Mouse (Mus musculus): ENCODE measurements around the gene Trim31. TPM values are rescaled to one million over a fixed set of nuclear protein-coding genes. Genes with fewer than 3 reads are reported as not detected.
A peak's percentile ranks its signal among the peaks of the same experiment; 100 is the strongest.

Trim31 gene
- polyA plus RNA-seq, 1 experiment from 2014 or later = 9.3 TPM

- H3K27me3 ChIP-seq (replicated peaks) = peaks cover 11% of the 10 kb centered on the region
- peaks cover 9% of the 10 kb centered on the region; the same call in 1 of the 2 replicates for H3K4me1 ChIP-seq
- no peak overlapping the region for H3K4me3 ChIP-seq (replicated peaks)
- no peak for ATAC-seq (ENCODE audit: insufficient read depth, low FRiP score, low read depth)
- 97% methylated on average over 8 of the region's 8 CpGs for WGBS
- no peak overlapping the region for H3K9ac ChIP-seq
- no peak overlapping the region for H3K4me2 ChIP-seq
- H3K9me3 ChIP-seq = no peaks in the 10 kb centered on the region
- peaks cover 7% of the 10 kb centered on the region for H3K36me3 ChIP-seq
- no peak overlapping the region for H3K27ac ChIP-seq
These were observed 51.3 kb downstream of the Trim31 start for GRCm38 (mm10) chr17:36949265-36949664.

DNA sequence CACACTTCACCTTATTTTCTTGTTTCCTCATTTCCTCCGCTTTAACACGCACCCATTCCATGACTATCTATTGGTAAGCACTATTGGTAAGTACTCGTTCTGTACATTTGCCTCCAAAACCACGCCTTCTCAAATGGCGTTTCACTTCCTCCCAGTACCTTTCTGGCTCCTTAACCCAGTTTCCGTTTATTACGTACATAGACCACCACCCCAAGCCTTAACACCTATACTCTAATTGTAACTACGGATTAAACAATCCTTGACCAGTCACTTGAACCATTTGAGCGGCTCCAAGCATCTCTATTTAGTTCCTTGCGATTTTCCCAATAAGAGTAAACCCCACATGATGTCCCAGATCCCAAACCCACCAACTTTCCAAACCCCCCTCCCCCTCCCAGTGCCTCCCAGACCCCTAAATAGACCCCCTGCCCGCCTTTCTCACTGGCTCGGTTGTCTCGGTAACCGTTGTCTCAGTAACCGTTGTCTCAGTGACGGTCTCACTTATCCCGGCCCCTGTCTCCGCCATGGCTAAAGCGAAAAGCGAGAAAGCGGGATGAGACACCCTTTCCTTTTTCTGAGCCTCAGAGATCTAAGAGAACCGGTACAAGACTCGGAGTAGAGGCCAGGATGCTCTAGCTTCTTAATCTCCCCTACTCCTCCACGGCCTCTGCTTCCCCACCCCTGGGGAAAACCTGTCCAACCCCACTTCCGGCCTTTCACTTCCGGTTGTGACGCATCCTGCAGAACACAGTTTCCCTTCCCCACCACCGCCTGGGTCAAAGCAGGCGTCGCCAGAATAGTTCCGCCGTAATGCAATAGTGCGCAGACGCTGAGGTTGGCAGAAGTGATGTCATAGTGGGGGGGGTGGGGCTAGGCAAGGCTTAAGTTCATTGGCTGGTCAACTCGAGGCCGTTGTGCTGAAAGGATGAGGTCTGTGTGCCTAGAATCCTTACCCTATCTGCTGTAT, 53.3 kb downstream of the Trim31 start, which contains the start of gene Ppp1r11:
Gene Ppp1r11, minus strand, starts transcription at position 761 of the 967 bp plus-strand sequence.
- 2% methylated on average over 36 of the region's 36 CpGs for WGBS
- no peaks in the 10 kb centered on the region for H3K27me3 ChIP-seq (replicated peaks)
- peak within 1 kb of the TSS; percentile 62 for H3K9ac ChIP-seq
- no peaks in the 10 kb centered on the region for H3K9me3 ChIP-seq
- H3K4me1 ChIP-seq = peaks cover 9% of the 10 kb centered on the region; the same call in 1 of the 2 replicates
- peak; percentile 97 for ATAC-seq (ENCODE audit: insufficient read depth, low FRiP score, low read depth)
- H3K36me3 ChIP-seq = peaks cover 14% of the 10 kb centered on the region
- peak within 1 kb of the TSS; percentile 74 for H3K4me3 ChIP-seq (replicated peaks)
- H3K27ac ChIP-seq = peak within 1 kb of the TSS; percentile 69; the same call in 1 of the 2 replicates
- peak within 1 kb of the TSS; percentile 69 for H3K4me2 ChIP-seq

- Histone ChIP-seq H3K4me1 (peaks cover 9% of the 10 kb centered on the region), H3K9ac (no peak overlapping the region), H3K27ac (no peak overlapping the region), H3K27me3 (replicated peaks) (no peaks in the 10 kb centered on the region), H3K4me2 (no peak overlapping the region), H3K9me3 (no peaks in the 10 kb centered on the region), H3K4me3 (replicated peaks) (no peak overlapping the region), H3K36me3 (peaks cover 14% of the 10 kb centered on the region)
- 90% methylated on average over 2 of the region's 2 CpGs for WGBS
- no peak for ATAC-seq (ENCODE audit: insufficient read depth, low FRiP score, low read depth)
These were observed 54.7 kb downstream of the Trim31 start for GRCm38 (mm10) chr17:36952631-36953030.

GRCm38 (mm10) chr17:36953062-36953461, 55.1 kb downstream of the Trim31 start:
- Histone ChIP-seq H3K4me1 (peaks cover 9% of the 10 kb centered on the region), H3K9me3 (no peaks in the 10 kb centered on the region), H3K36me3 (peaks cover 14% of the 10 kb centered on the region), H3K4me2 (no peak overlapping the region), H3K27ac (no peak overlapping the region), H3K4me3 (replicated peaks) (no peak overlapping the region), H3K9ac (no peak overlapping the region), H3K27me3 (replicated peaks) (no peaks in the 10 kb centered on the region)
- no peak for ATAC-seq (ENCODE audit: insufficient read depth, low FRiP score, low read depth)
- 87% methylated on average over 1 of the region's 1 CpGs for WGBS

GRCm38 (mm10) chr17:36957999-36958743, 60.3 kb downstream of the Trim31 start, which contains the start of the genes Znrd1 and Znrd1as:
Gene Znrd1, minus strand, starts transcription at chr17:36958559.
Gene Znrd1as, plus strand, starts transcription at chr17:36958592.
- peaks cover 8% of the 10 kb centered on the region for H3K4me1 ChIP-seq
- H3K9ac ChIP-seq = peak within 1 kb of the TSS; percentile 51
- peak within 1 kb of the TSS; percentile 58 for H3K4me3 ChIP-seq (replicated peaks)
- peak; percentile 97 for ATAC-seq (ENCODE audit: insufficient read depth, low FRiP score, low read depth)
- peak within 1 kb of the TSS; percentile 72 for H3K27ac ChIP-seq
- no peaks in the 10 kb centered on the region for H3K9me3 ChIP-seq
- peaks cover 7% of the 10 kb centered on the region for H3K36me3 ChIP-seq
- peak within 1 kb of the TSS; percentile 69 for H3K4me2 ChIP-seq
- WGBS = 0% methylated on average over 46 of the region's 46 CpGs
- H3K27me3 ChIP-seq (replicated peaks) = no peaks in the 10 kb centered on the region

DNA sequence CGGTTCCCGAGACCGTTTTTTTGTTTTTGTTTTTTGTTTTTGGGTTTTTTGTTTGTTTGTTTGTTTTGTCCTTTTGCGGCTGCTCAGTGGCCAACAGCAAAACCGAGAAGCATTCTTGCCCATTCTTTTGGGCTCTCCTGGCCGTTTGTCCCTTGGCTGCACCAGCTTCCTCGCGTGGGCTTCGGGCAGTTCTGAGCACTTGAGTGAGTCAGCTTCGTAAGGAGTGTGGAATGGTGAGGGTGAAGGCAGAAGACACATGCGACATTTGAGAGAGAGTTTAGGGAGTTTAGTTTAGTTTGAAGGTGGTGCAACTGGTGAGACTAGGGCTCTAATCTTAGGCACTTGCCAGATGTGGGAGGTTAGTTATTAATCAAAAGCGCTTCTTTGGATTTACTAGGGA, 61.0 kb downstream of the Trim31 start:
- Histone ChIP-seq H3K4me3 (replicated peaks) (peak overlapping the region; percentile 58), H3K27me3 (replicated peaks) (no peaks in the 10 kb centered on the region), H3K4me2 (peak overlapping the region; percentile 69), H3K27ac (peak overlapping the region; percentile 72), H3K9me3 (no peaks in the 10 kb centered on the region), H3K9ac (peak overlapping the region; percentile 47), H3K36me3 (peaks cover 7% of the 10 kb centered on the region), H3K4me1 (peaks cover 8% of the 10 kb centered on the region)
- ATAC-seq (ENCODE audit: insufficient read depth, low FRiP score, low read depth) = no peak
- 7% methylated on average over 12 of the region's 12 CpGs for WGBS

Other genes starting within 250 kb of the Trim31 start
- gene H2-M1, start 225.9 kb upstream of the Trim31 start, polyA plus RNA-seq (2015; fragmentation: Nextera tagmentation; extraction: Ambion mirVana) = not detected in 2 replicates
- not detected in 2 replicates for gene H2-M10.5, start 125.2 kb upstream of the Trim31 start, polyA plus RNA-seq (2015; fragmentation: Nextera tagmentation; extraction: Ambion mirVana)
- gene H2-M10.6, start 85.9 kb upstream of the Trim31 start, polyA plus RNA-seq (2015; fragmentation: Nextera tagmentation; extraction: Ambion mirVana) = not detected in 2 replicates
- gene Trim26, start 61.0 kb upstream of the Trim31 start, polyA plus RNA-seq (2015; fragmentation: Nextera tagmentation; extraction: Ambion mirVana) = 41.0 and 42.2 TPM in 2 replicates
- gene Trim15, start 30.9 kb upstream of the Trim31 start, polyA plus RNA-seq (2015; fragmentation: Nextera tagmentation; extraction: Ambion mirVana) = 1.2 and 1.4 TPM in 2 replicates
- 9.3 and 25.4 TPM in 2 replicates for gene Trim10, start 28.5 kb upstream of the Trim31 start, polyA plus RNA-seq (2015; fragmentation: Nextera tagmentation; extraction: Ambion mirVana)
- gene Trim40, start 8.0 kb upstream of the Trim31 start, polyA plus RNA-seq (2015; fragmentation: Nextera tagmentation; extraction: Ambion mirVana) = 0.06 and 0.08 TPM in 2 replicates
- gene Rnf39, start 44.8 kb downstream of the Trim31 start, polyA plus RNA-seq (2015; fragmentation: Nextera tagmentation; extraction: Ambion mirVana) = 0.88 and 2.4 TPM in 2 replicates
- gene Ppp1r11, start 53.6 kb downstream of the Trim31 start, polyA plus RNA-seq (2015; fragmentation: Nextera tagmentation; extraction: Ambion mirVana) = 102 and 116 TPM in 2 replicates
- gene Znrd1, start 60.4 kb downstream of the Trim31 start, polyA plus RNA-seq (2015; fragmentation: Nextera tagmentation; extraction: Ambion mirVana) = 75.9 and 77.4 TPM in 2 replicates
- gene Znrd1as, start 60.5 kb downstream of the Trim31 start, polyA plus RNA-seq (2015; fragmentation: Nextera tagmentation; extraction: Ambion mirVana) = 5.6 and 6.1 TPM in 2 replicates
- gene 2410137M14Rik, start 83.1 kb downstream of the Trim31 start, polyA plus RNA-seq (2015; fragmentation: Nextera tagmentation; extraction: Ambion mirVana) = not detected in 2 replicates
- 0.27 and 0.37 TPM in 2 replicates for gene H2-M5, start 91.4 kb downstream of the Trim31 start, polyA plus RNA-seq (2015; fragmentation: Nextera tagmentation; extraction: Ambion mirVana)
- gene Zfp57, start 103.0 kb downstream of the Trim31 start, polyA plus RNA-seq (2015; fragmentation: Nextera tagmentation; extraction: Ambion mirVana) = 60.0 and 63.7 TPM in 2 replicates
- 0.10 and 0.13 TPM in 2 replicates for gene Mog, start 125.3 kb downstream of the Trim31 start, polyA plus RNA-seq (2015; fragmentation: Nextera tagmentation; extraction: Ambion mirVana)
- gene Gabbr1, start 147.8 kb downstream of the Trim31 start, polyA plus RNA-seq (2015; fragmentation: Nextera tagmentation; extraction: Ambion mirVana) = 8.6 and 11.2 TPM in 2 replicates
- not detected in 2 replicates for gene Olfr90, start 190.4 kb downstream of the Trim31 start, polyA plus RNA-seq (2015; fragmentation: Nextera tagmentation; extraction: Ambion mirVana)
- not detected in 2 replicates for gene Olfr91, start 200.2 kb downstream of the Trim31 start, polyA plus RNA-seq (2015; fragmentation: Nextera tagmentation; extraction: Ambion mirVana)
- not detected in 2 replicates for gene Olfr92, start 222.0 kb downstream of the Trim31 start, polyA plus RNA-seq (2015; fragmentation: Nextera tagmentation; extraction: Ambion mirVana)

Measured in stomach, embryonic 15.5 days (tissue).